Mouse (Mus musculus): ENCODE results near the gene Rab3b. TPM values are rescaled to one million over a fixed set of nuclear protein-coding genes. Genes with fewer than 3 reads are reported as not detected.

Rab3b gene
- polyA plus RNA-seq, 1 experiment from 2014 or later: 208 TPM

DNA sequence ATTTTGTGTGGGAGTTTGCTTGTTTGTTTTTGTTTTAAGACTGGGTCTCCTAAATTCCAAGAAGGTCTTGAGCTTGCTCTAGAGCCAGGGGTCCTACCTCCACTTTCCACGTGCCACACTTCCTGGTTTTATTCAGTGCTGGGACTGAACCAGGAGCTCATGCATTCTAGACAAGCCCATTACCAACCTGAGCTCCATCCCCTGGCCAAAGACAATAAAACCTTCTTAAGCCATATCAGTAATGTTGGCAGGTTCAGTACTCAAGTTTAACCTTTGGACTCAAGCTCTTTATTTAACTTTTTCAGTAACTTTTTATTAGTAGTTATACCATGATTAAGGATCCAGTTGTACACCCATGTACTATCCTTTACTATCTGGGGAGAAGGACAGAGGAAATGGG, 54.3 kb downstream of the Rab3b start:
- H3K4me3 ChIP-seq (replicated peaks): no peak overlapping the region
- peaks cover 4% of the 10 kb centered on the region for H3K4me1 ChIP-seq
- H3K27ac ChIP-seq (replicated peaks): no peak overlapping the region
- H3K27me3 ChIP-seq (replicated peaks): no peaks in the 10 kb centered on the region
- 78% methylated on average over 1 of the region's 1 CpGs for WGBS
- H3K9ac ChIP-seq (replicated peaks): no peak overlapping the region
- H3K9me3 ChIP-seq (replicated peaks): no peaks in the 10 kb centered on the region
- no peaks in the 10 kb centered on the region for H3K36me3 ChIP-seq
- H3K4me2 ChIP-seq: no peak overlapping the region
- no peak for ATAC-seq (ENCODE audit: low FRiP score)

DNA sequence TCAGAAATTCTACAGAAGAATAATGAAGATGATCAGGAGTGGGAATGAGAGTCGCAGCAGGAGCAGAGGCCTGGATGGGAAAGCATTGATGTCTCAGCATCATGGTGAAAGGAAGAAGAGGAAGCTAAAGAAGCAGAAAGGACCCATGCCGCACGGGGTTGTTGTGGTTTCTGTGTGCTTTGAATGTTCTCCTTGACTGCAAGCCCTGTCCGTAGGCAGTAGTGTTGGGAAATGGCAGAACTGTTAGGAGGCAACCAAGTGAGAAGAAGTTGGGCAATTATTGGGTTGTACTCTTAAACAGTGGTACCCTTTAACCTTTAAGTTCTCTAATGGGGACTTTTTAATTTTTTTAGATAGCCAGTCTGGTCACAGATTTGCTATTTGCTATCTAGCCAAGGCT, 56.0 kb downstream of the Rab3b start:
- WGBS: 93% methylated on average over 4 of the region's 4 CpGs
- H3K9me3 ChIP-seq (replicated peaks): no peaks in the 10 kb centered on the region
- ATAC-seq (ENCODE audit: low FRiP score): no peak

DNA sequence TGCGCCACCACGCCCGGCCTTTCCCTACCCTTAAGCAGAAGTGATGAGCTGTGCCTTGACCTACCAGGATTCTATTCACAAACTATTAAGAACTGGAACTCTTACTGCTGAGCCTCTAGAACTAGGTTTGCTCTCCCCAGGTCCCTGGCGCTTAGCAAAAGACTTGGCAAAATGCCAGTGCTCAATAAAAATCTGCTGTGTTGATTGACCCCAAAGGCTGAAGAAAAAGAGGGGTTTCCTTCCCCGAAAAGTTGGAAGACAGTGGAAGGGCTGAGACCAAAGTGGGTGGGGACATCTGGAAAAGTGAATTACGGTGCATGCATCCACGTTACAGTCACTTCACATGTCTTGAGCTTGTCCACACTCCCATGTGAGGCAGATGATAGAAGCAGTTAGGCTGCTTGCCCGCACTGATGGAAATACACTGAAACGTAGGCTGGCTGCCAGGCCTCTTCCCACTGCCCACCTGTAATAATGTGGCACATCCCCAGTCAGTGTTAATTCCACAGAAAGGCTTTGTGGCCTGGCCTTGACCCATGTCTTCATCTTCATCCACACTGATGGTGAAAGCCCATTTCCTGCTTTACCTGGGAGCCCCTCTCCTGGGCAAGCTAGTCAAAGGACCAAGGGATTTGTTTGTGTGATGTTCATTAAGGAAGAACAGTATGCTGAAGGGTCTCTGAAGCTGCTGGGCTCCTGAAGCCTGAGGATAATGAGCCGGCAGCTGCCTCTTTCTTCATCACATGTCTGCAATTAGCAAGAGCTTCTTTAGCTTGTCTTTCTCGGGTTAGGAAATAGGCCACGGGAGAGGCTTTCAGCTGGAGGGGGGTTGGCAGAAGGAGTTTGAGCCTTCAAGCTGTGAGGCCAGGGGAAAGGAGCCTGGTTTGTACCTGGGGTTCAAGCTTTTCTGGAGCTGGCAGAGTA, 59.2 kb downstream of the Rab3b start:
- Histone ChIP-seq H3K4me1 (peaks cover 8% of the 10 kb centered on the region), H3K9me3 (replicated peaks) (no peaks in the 10 kb centered on the region), H3K36me3 (no peaks in the 10 kb centered on the region), H3K4me3 (replicated peaks) (no peak overlapping the region), H3K27me3 (replicated peaks) (no peaks in the 10 kb centered on the region), H3K9ac (replicated peaks) (no peak overlapping the region), H3K4me2 (no peak overlapping the region), H3K27ac (replicated peaks) (peak overlapping the region; percentile 48; the same call in 1 of the 2 replicates)
- 58% methylated on average over 12 of the region's 12 CpGs for WGBS
- ATAC-seq (ENCODE audit: low FRiP score): no peak

More for the DNA sequence above, 56.0 kb downstream of the Rab3b start:
- no peak overlapping the region for H3K4me2 ChIP-seq
- H3K4me3 ChIP-seq (replicated peaks): no peak overlapping the region
- no peaks in the 10 kb centered on the region for H3K27me3 ChIP-seq (replicated peaks)
- no peaks in the 10 kb centered on the region for H3K36me3 ChIP-seq
- H3K27ac ChIP-seq (replicated peaks): no peak overlapping the region
- H3K9ac ChIP-seq (replicated peaks): no peak overlapping the region
- peaks cover 8% of the 10 kb centered on the region for H3K4me1 ChIP-seq

DNA sequence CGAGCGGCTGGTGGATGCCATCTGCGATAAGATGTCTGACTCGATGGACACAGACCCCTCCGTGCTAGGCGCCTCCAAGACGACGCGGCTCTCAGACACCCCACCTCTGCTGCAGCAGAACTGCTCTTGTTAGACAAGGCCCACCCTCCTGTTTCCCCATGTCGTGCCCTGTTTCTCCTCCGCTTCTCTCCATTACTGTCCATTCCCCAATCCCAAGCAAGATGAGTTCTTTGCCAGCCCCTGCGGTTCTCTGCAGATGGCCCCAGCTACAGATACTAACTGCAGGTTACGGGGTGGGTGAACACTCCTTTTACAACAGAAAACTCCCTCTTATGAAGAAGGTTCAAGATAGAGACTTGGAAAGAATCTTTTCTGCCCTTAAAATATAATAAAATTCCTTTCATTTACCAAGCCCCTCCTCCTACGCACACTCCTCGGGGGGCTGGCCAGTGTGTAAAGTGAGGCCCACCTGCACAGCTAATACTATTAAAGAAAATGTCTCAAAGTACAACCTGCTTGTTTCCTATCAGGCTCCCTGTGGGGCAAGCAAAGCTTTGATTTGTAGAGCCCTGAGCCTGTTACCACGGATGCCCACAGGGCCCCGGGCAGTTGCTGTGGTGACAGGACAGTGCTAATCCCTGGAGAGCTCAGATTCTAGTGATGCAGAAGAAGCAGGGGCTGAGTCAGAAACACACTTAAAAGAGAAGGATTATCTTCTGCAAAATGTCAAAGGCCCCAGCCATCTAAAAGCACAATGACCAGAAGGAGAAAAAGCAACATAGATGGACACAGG, 62.0 kb downstream of the Rab3b start:
- 77% methylated on average over 17 of the region's 17 CpGs for WGBS
- Histone ChIP-seq H3K27ac (replicated peaks) (no peak overlapping the region), H3K9ac (replicated peaks) (no peak overlapping the region), H3K4me1 (peaks cover 15% of the 10 kb centered on the region), H3K27me3 (replicated peaks) (no peaks in the 10 kb centered on the region), H3K9me3 (replicated peaks) (no peaks in the 10 kb centered on the region), H3K4me3 (replicated peaks) (no peak overlapping the region), H3K4me2 (no peak overlapping the region), H3K36me3 (no peaks in the 10 kb centered on the region)
- no peak for ATAC-seq (ENCODE audit: low FRiP score)

DNA sequence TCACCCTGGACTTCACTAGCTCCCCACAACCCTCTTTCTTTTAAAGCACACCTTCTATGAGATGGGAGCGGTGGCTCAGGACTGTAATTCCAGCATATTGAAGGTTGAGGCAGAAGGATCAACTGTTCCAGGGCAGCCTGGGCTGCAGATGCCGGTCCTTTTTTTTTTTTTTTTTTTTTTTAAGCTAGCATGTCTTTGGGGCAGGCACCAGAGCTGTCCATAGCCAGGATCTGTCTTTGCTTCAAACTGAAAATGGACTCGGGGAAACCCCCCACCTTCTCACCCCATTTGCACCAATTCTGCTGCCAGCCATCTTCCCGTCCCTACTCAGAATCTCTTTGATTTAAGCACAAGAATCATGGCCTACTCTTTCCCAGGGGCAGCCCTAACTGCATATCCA, 63.3 kb downstream of the Rab3b start:
- ATAC-seq (ENCODE audit: low FRiP score): no peak
- Histone ChIP-seq H3K9ac (replicated peaks) (no peak overlapping the region), H3K4me2 (no peak overlapping the region), H3K4me1 (peaks cover 15% of the 10 kb centered on the region), H3K36me3 (no peaks in the 10 kb centered on the region), H3K9me3 (replicated peaks) (no peaks in the 10 kb centered on the region), H3K27me3 (replicated peaks) (no peaks in the 10 kb centered on the region), H3K27ac (replicated peaks) (no peak overlapping the region), H3K4me3 (replicated peaks) (no peak overlapping the region)
- 91% methylated on average over 4 of the region's 4 CpGs for WGBS

DNA sequence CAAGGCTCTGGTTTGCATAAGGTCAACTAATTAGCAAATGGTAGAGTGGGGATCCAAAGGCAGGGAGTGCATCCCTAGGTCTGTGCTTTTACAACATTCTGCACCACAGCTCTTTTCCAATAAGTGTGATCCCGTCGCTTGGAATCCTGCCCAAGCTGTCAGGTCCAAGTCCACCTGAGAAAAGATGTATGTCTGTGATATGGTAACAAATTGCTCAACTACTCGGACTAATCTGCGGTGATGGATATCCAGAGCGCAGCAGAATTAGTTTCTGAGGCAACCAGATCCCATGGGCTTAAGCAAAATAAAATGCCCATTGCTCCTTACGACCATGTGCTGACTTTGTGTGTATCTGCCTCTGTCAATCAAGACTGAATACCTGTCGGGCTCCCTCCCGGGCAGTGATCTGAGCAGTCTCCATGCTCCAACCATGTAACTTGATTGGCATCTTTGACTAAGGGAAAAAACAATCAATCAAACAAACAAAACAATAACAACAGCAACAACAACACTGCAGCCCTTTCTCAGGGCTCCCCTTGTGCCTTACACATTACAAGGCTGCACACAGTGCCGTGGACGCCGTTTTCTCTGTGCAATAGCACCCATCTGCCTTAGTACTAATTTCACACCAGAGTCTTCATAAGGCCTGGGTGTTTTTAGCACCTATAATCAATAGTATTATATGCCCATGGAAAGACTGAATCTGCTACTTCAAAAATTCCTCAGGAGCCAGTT, 64.3 kb downstream of the Rab3b start:
- H3K27ac ChIP-seq (replicated peaks): peak overlapping the region; percentile 29; the same call in 1 of the 2 replicates

DNA sequence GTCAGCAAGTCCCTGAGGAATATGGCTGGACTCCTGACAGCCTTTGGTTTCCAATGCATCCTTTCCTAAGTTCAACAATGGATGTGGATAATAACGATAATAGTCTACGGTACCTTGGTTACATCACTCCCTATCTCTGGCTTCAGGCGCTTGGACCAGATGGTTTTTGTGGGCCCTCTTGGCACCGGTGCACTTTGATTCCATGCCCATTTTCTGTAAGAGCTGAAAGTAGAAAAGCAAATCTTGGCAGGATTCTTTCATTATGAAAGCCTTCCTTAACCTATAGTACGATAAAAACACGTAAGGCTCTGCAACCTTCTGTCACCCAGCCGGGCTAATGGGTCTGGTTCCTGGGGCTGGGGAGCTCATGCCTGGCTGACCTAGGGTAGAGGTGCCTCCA, 70.3 kb downstream of the Rab3b start:
- Histone ChIP-seq H3K4me3 (replicated peaks) (no peak overlapping the region), H3K27me3 (replicated peaks) (no peaks in the 10 kb centered on the region), H3K9ac (replicated peaks) (no peak overlapping the region), H3K36me3 (no peaks in the 10 kb centered on the region), H3K4me2 (no peak overlapping the region), H3K4me1 (no peaks in the 10 kb centered on the region), H3K27ac (replicated peaks) (no peak overlapping the region), H3K9me3 (replicated peaks) (no peaks in the 10 kb centered on the region)
- no peak for ATAC-seq (ENCODE audit: low FRiP score)
- 86% methylated on average over 7 of the region's 7 CpGs for WGBS

More for the DNA sequence above, 64.3 kb downstream of the Rab3b start:
- Histone ChIP-seq H3K9ac (replicated peaks) (no peak overlapping the region), H3K27me3 (replicated peaks) (no peaks in the 10 kb centered on the region), H3K4me3 (replicated peaks) (no peak overlapping the region), H3K9me3 (replicated peaks) (no peaks in the 10 kb centered on the region), H3K4me2 (no peak overlapping the region), H3K4me1 (peaks cover 11% of the 10 kb centered on the region), H3K36me3 (no peaks in the 10 kb centered on the region)
- no peak for ATAC-seq (ENCODE audit: low FRiP score)
- WGBS: 68% methylated on average over 11 of the region's 11 CpGs

DNA sequence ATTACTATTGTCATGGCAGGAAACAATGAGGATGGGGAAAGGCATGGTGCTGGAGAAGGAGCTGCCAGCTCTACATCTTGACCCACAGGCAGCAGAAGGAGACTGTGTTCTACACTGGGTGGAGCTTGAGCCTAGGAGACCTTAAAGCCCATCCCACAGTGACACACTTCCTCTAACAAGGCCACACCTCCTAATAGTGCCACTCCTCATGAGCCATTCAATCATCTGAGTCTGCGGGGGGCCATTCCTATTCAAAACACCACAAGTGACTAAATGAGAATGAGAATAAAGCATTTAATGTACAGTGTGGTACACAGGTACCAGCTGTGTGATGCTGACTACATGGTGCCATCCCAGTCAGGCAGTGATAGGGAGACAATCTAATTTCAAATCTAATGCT, 71.3 kb downstream of the Rab3b start:
- Histone ChIP-seq H3K4me3 (replicated peaks) (no peak overlapping the region), H3K27ac (replicated peaks) (no peak overlapping the region), H3K4me1 (no peaks in the 10 kb centered on the region), H3K36me3 (no peaks in the 10 kb centered on the region), H3K4me2 (no peak overlapping the region), H3K9ac (replicated peaks) (no peak overlapping the region), H3K9me3 (replicated peaks) (no peaks in the 10 kb centered on the region), H3K27me3 (replicated peaks) (no peaks in the 10 kb centered on the region)
- 91% methylated on average over 1 of the region's 1 CpGs for WGBS
- ATAC-seq (ENCODE audit: low FRiP score): no peak

DNA sequence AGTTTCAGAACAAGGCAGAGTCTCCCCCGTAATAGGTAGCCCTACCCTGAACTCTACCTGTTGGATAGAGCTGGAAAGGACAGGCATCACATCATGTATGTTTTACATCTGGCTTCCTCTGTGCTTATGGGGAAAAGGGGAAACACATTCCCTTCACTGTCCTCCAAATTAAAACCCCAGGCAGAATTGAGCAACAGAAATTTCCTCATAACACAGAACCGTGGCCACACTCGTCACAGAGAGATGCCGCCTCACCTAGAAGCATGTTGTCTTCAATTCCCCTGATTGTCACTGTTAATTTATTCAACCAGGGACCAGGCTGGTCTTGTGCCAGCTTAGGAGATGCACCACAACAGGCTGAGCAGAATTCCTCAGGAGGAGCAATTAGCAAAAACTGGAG, 72.8 kb downstream of the Rab3b start:
- H3K4me2 ChIP-seq: no peak overlapping the region
- H3K4me3 ChIP-seq (replicated peaks): no peak overlapping the region
- no peaks in the 10 kb centered on the region for H3K4me1 ChIP-seq
- H3K36me3 ChIP-seq: no peaks in the 10 kb centered on the region
- H3K9me3 ChIP-seq (replicated peaks): no peaks in the 10 kb centered on the region
- no peak overlapping the region for H3K9ac ChIP-seq (replicated peaks)
- H3K27me3 ChIP-seq (replicated peaks): no peaks in the 10 kb centered on the region
- ATAC-seq (ENCODE audit: low FRiP score): no peak
- no peak overlapping the region for H3K27ac ChIP-seq (replicated peaks)
- 86% methylated on average over 4 of the region's 4 CpGs for WGBS

DNA sequence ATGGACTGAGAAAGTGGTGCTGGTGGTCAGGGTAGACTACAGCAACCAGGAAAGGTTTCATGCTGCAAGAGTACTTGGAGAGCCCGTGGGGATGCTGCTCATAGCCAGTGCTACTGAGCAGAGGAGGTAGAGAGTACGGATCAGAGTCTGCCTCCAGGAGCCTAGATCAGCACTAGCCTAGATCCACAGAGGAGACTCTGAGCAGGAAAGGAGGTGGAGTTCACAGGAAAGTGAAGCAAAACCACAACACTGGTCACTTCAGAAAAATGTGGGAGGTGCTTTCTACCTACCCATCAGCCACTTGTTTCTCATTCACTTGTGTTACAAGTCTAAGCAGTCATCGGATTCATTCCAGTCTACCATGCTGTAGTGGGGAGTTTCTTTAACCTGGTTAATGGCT, 80.8 kb downstream of the Rab3b start:
- no peaks in the 10 kb centered on the region for H3K36me3 ChIP-seq
- no peak overlapping the region for H3K9ac ChIP-seq (replicated peaks)
- ATAC-seq (ENCODE audit: low FRiP score): no peak
- no peak overlapping the region for H3K4me3 ChIP-seq (replicated peaks)
- H3K4me1 ChIP-seq: no peaks in the 10 kb centered on the region
- H3K4me2 ChIP-seq: no peak overlapping the region
- no peaks in the 10 kb centered on the region for H3K9me3 ChIP-seq (replicated peaks)
- H3K27me3 ChIP-seq (replicated peaks): no peaks in the 10 kb centered on the region
- H3K27ac ChIP-seq (replicated peaks): no peak overlapping the region
- 85% methylated on average over 3 of the region's 3 CpGs for WGBS

DNA sequence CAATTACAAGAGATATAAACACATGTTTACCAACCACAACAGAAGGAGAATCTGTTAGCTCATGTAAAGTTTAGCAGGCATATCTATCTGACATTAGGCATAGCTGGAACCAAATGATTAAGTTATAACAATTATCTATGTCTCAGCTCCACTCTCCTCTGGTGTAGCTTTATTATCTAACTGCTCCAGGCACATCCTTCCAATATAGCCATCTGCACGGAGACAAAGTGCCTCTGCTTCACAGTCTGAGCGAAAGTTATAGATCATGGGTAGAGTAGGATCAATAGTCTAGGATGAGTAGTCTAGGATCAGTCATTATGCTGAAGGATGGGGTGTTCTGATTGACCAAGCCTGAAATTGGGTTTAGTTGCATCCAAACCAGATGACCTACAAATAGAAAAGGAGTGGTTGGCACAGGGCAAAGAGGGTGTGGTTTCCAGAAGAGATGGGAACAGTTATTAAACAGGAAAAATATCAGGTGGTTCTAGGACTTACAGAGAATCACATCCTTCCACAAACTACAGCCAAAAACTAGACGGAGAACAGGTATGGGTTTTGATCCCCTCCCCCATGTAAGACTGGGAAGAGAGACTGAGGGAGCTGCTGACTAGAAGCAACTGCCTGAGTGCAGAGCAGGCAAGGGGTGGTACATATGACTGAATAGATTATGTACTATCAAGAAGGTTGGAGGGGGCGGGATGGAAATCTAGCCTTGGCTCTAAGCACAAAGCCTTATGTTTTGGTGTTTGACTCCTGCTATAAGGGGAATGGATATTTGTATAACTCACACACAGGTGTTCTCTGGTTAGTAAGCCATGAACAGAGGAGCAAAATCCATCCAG, 82.0 kb downstream of the Rab3b start:
- Histone ChIP-seq H3K27me3 (replicated peaks) (no peaks in the 10 kb centered on the region), H3K36me3 (no peaks in the 10 kb centered on the region), H3K27ac (replicated peaks) (no peak overlapping the region), H3K4me2 (no peak overlapping the region), H3K9ac (replicated peaks) (no peak overlapping the region), H3K9me3 (replicated peaks) (no peaks in the 10 kb centered on the region), H3K4me3 (replicated peaks) (no peak overlapping the region), H3K4me1 (no peaks in the 10 kb centered on the region)
- ATAC-seq (ENCODE audit: low FRiP score): no peak
- 86% methylated on average over 4 of the region's 4 CpGs for WGBS
